Mouse (Mus musculus): ENCODE data around the gene Fam171a2.
A peak's percentile ranks its signal among the peaks of the same experiment; 100 is the strongest.

The Fam171a2 gene

GRCm38 (mm10) chr11:102434816-102435705, 12.4 kb downstream of the Fam171a2 start:
- no peak for DNase-seq (ENCODE audit: low spot score in 2 of 2)

GRCm38 (mm10) chr11:102434406-102434805, 13.1 kb downstream of the Fam171a2 start:
- DNase-seq (ENCODE audit: low spot score in 2 of 2): peak in 1 of 2 experiments; percentile 94

- no peak for DNase-seq (ENCODE audit: low spot score in 2 of 2)
Observed at GRCm38 (mm10) chr11:102433866-102434265, 13.6 kb downstream of the Fam171a2 start.

- peak in 1 of 2 experiments; percentile 26 for DNase-seq (ENCODE audit: low spot score in 2 of 2)
Observed at GRCm38 (mm10) chr11:102432896-102433295, 14.6 kb downstream of the Fam171a2 start.

GRCm38 (mm10) chr11:102432115-102432843, 15.2 kb downstream of the Fam171a2 start:
- DNase-seq (ENCODE audit: low spot score in 2 of 2): peak in 1 of 2 experiments; percentile 23

GRCm38 (mm10) chr11:102431728-102432114, 15.8 kb downstream of the Fam171a2 start:
- DNase-seq (ENCODE audit: low spot score in 2 of 2): no peak

- DNase-seq (ENCODE audit: low spot score in 2 of 2): peak in 1 of 2 experiments; percentile 85
Observed at GRCm38 (mm10) chr11:102431018-102431645, 16.4 kb downstream of the Fam171a2 start.

- DNase-seq (ENCODE audit: low spot score in 2 of 2): peak; percentile 95 to 96
Observed at GRCm38 (mm10) chr11:102430121-102431017, 17.1 kb downstream of the Fam171a2 start, which contains the start of gene Grn. Gene Grn, plus strand, starts transcription at chr11:102430315.

GRCm38 (mm10) chr11:102429551-102429950, 17.9 kb downstream of the Fam171a2 start:
- DNase-seq (ENCODE audit: low spot score in 2 of 2): no peak

- no peak for DNase-seq (ENCODE audit: low spot score in 2 of 2)
Observed at GRCm38 (mm10) chr11:102428981-102429540, 18.4 kb downstream of the Fam171a2 start.

- no peak for DNase-seq (ENCODE audit: low spot score in 2 of 2)
Observed at GRCm38 (mm10) chr11:102425555-102426316, 21.7 kb downstream of the Fam171a2 start.

GRCm38 (mm10) chr11:102424666-102425065, 22.8 kb downstream of the Fam171a2 start:
- DNase-seq (ENCODE audit: low spot score in 2 of 2): no peak

- DNase-seq (ENCODE audit: low spot score in 2 of 2): no peak
Observed at GRCm38 (mm10) chr11:102421559-102421958, 25.9 kb downstream of the Fam171a2 start.

- no peak for DNase-seq (ENCODE audit: low spot score in 2 of 2)
Observed at GRCm38 (mm10) chr11:102418887-102419286, 28.6 kb downstream of the Fam171a2 start.

GRCm38 (mm10) chr11:102417160-102417559, 30.3 kb downstream of the Fam171a2 start:
- DNase-seq (ENCODE audit: low spot score in 2 of 2): no peak

- DNase-seq (ENCODE audit: low spot score in 2 of 2): no peak
Observed at GRCm38 (mm10) chr11:102415034-102415802, 32.3 kb downstream of the Fam171a2 start.

- no peak for DNase-seq (ENCODE audit: low spot score in 2 of 2)
Observed at GRCm38 (mm10) chr11:102413059-102413458, 34.4 kb downstream of the Fam171a2 start.

- DNase-seq (ENCODE audit: low spot score in 2 of 2): peak in 1 of 2 experiments; percentile 92
Observed at GRCm38 (mm10) chr11:102411704-102412103, 35.8 kb downstream of the Fam171a2 start.

GRCm38 (mm10) chr11:102411061-102411460, 36.4 kb downstream of the Fam171a2 start:
- DNase-seq (ENCODE audit: low spot score in 2 of 2): no peak
